Mouse (Mus musculus): ENCODE data around the gene Gm17584. TPM values are rescaled to one million over a fixed set of nuclear protein-coding genes. Genes with fewer than 3 reads are reported as not detected.
"Not testable (repeated sequence)": the region's sequence is repeated elsewhere in the genome, so short reads cannot be mapped to it uniquely, and the experiment has no call there.

Gene Gm17584
- not detected for total RNA-seq (2021)
- long read RNA-seq: 0 reads

DNA sequence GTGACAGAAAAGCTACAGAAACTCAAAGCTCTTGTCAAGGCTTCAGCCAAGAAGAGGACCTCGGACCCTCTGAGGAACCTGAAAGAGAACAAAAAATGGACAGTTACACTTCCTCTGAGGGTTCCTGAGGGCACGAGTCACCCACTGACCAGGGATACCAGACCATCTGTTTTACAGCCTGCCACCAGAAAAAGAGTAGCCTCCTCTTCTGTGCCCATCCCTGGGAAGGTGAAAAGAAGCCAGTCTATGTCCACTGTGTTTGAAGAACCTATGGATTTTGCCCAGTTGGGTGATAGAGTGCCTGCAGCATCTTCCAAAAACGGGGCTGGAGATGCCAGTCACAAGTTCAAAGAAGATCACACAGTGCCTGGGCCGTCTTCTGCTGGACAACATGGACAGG is at the start of gene Gm17584:
Gene Gm17584, plus strand, starts transcription at position 301 of the 400 bp plus-strand sequence.
- not testable (repeated sequence) for DNase-seq (ENCODE audit: low spot score in 2 of 2)

Other genes starting within 250 kb of the Gm17584 start
- not detected for gene Gm17469, start 129.3 kb downstream of the Gm17584 start, total RNA-seq (2021)

Measured in layer of hippocampus, adult 18-20 months (tissue).